Mouse (Mus musculus) olfactory bulb, adult 2 months (tissue): ENCODE measurements around the gene Stk10.

Source experiments
- CTCF ChIP-seq: fragments of 200-500 bp; IDR thresholded peaks from 2 replicates; pipeline ENCODE4 v1.5.1; 2012; ENCODE audit warnings: low read depth, mild to moderate bottlenecking, low read length, moderate library complexity; ENCODE audit not compliant: insufficient read depth
- POLR2A ChIP-seq: fragments of 200-500 bp; IDR thresholded peaks from 2 replicates; pipeline ENCODE4 v1.6.1; 2012; ENCODE audit warnings: mild to moderate bottlenecking, low read depth, low read length, moderate library complexity; ENCODE audit not compliant: insufficient read depth

DNA sequence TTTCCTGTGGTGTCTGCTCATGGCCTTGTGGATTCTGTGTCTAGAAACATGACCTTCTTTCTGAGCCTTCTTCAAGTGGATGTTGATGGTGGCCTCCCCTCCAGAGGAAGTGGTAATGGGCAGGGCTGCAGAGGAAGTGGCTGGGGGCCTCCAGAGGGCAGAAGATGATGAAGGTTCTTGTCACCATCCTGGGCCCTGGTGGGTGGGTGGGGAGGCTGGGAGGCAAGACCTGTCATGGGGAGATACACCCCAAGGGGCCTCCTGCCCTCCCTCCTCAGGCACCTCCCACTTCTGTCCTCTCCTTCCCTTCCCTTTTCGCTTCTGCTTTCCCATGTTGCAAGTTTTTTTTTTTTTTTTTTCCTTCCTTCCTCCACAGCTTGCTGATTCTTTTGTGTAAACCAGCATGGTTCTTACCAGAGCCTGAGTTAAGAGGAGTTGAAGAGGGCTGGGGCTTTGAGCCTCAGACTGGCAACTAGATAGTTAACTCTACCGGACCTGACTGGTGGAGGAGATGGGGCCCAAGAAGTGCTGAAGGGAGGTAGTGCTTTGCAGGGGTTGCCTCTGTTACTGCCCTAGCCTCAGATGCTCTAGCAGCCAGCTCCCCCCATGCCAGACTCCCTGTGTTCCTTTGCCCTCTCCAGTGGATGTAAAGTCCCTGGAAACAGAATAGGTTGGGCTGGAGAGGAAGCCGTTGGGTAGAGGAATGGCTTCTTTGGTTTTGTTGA, 9.7 kb downstream of the Stk10 start:
- TF ChIP-seq CTCF, result no peak
- TF ChIP-seq POLR2A, result no peak
